Mouse (Mus musculus) brown adipose tissue, adult 24 weeks (tissue): Measurements from ENCODE around the gene Mpi. TPM values are rescaled to one million over a fixed set of nuclear protein-coding genes. Genes with fewer than 3 reads are reported as not detected.

ENCODE experiments used
- H3K27ac ChIP-seq: fragments of 200-500 bp; replicated peaks from 2 replicates; pipeline ENCODE4 v1.5.1; 2012; ENCODE audit warnings: low read depth, mild to moderate bottlenecking, low read length
- H3K4me1 ChIP-seq: fragments of 200-500 bp; 2 replicates; pipeline ENCODE4 v1.6.1; 2012; ENCODE audit warnings: low read length, mixed read lengths; ENCODE audit not compliant: control insufficient read depth, insufficient read depth, insufficient read length
- H3K4me3 ChIP-seq: fragments of 200-500 bp; 2 replicates; pipeline ENCODE4 v1.5.1; 2012; ENCODE audit warnings: low read depth, mild to moderate bottlenecking, low read length, moderate library complexity; ENCODE audit not compliant: insufficient read depth
- polyA plus RNA-seq: library from polyadenylated mRNA; stranded (reverse); fragments of >200 nt; gene quantifications from 2 replicates; pipeline ENCODE4 v1.2.4, GENCODE M21; 2012; ENCODE audit not compliant: missing spikeins, insufficient read depth, insufficient read length

Gene Mpi
- polyA plus RNA-seq, 1 experiment = 17.6 TPM

GRCm38 (mm10) chr9:57575577-57575976, 23.0 kb upstream of the Mpi start:
- H3K4me1 ChIP-seq = no peaks in the 10 kb centered on the region
- H3K4me3 ChIP-seq = no peak overlapping the region
- no peak overlapping the region for H3K27ac ChIP-seq

- H3K4me3 ChIP-seq = no peak overlapping the region
- H3K27ac ChIP-seq = no peak overlapping the region
These were observed 21.8 kb upstream of the Mpi start for GRCm38 (mm10) chr9:57574397-57574796.

GRCm38 (mm10) chr9:57568500-57568899, 15.9 kb upstream of the Mpi start:
- no peak overlapping the region for H3K4me3 ChIP-seq
- no peak overlapping the region for H3K27ac ChIP-seq
- H3K4me1 ChIP-seq = peaks cover 8% of the 10 kb centered on the region

More at GRCm38 (mm10) chr9:57574397-57574796, 21.8 kb upstream of the Mpi start:
- no peaks in the 10 kb centered on the region for H3K4me1 ChIP-seq

- Histone ChIP-seq H3K4me1 (peaks cover 16% of the 10 kb centered on the region), H3K4me3 (no peak overlapping the region), H3K27ac (no peak overlapping the region)
These were observed 14.3 kb upstream of the Mpi start for GRCm38 (mm10) chr9:57566846-57567245.

GRCm38 (mm10) chr9:57565741-57566221, 13.2 kb upstream of the Mpi start:
- H3K4me1 ChIP-seq = peaks cover 20% of the 10 kb centered on the region

GRCm38 (mm10) chr9:57564609-57565008, 12.0 kb upstream of the Mpi start:
- Histone ChIP-seq H3K27ac (no peak overlapping the region), H3K4me1 (peaks cover 20% of the 10 kb centered on the region), H3K4me3 (no peak overlapping the region)

More at GRCm38 (mm10) chr9:57565741-57566221, 13.2 kb upstream of the Mpi start:
- H3K4me3 ChIP-seq = no peak overlapping the region
- H3K27ac ChIP-seq = no peak overlapping the region

- H3K4me1 ChIP-seq = peaks cover 20% of the 10 kb centered on the region
- H3K27ac ChIP-seq = 0 out of 2 replicates have a peak overlapping the region, but pooled peaks have one; percentile 7
- no peak overlapping the region for H3K4me3 ChIP-seq
These were observed 10.4 kb upstream of the Mpi start for GRCm38 (mm10) chr9:57562896-57563372.

- H3K4me3 ChIP-seq = peak overlapping the region; percentile 96
- 0 out of 2 replicates have a peak overlapping the region, but pooled peaks have one; percentile 20 for H3K27ac ChIP-seq
- H3K4me1 ChIP-seq = peaks cover 20% of the 10 kb centered on the region
These were observed 9.1 kb upstream of the Mpi start for GRCm38 (mm10) chr9:57561711-57562099.

GRCm38 (mm10) chr9:57560861-57561710, 8.5 kb upstream of the Mpi start, which contains the start of gene Scamp2:
TSS of gene Scamp2 (plus strand) at chr9:57560943.
- H3K4me3 ChIP-seq = peak within 1 kb of the TSS; percentile 96
- H3K4me1 ChIP-seq = peaks cover 18% of the 10 kb centered on the region
- H3K27ac ChIP-seq = peak within 1 kb of the TSS; percentile 94

GRCm38 (mm10) chr9:57560263-57560662, 7.7 kb upstream of the Mpi start:
- Histone ChIP-seq H3K4me3 (peak overlapping the region; percentile 96), H3K27ac (peak overlapping the region; percentile 64), H3K4me1 (peaks cover 12% of the 10 kb centered on the region)

GRCm38 (mm10) chr9:57559568-57559967, 7.0 kb upstream of the Mpi start:
- Histone ChIP-seq H3K27ac (no peak overlapping the region), H3K4me3 (no peak overlapping the region), H3K4me1 (peaks cover 12% of the 10 kb centered on the region)

GRCm38 (mm10) chr9:57558625-57559024, 6.1 kb upstream of the Mpi start:
- H3K27ac ChIP-seq = no peak overlapping the region; the same call in 1 of the 2 replicates
- peaks cover 12% of the 10 kb centered on the region for H3K4me1 ChIP-seq
- H3K4me3 ChIP-seq = no peak overlapping the region

GRCm38 (mm10) chr9:57557215-57557614, 4.7 kb upstream of the Mpi start:
- peaks cover 7% of the 10 kb centered on the region; the same call in 1 of the 2 replicates for H3K4me1 ChIP-seq
- no peak overlapping the region for H3K4me3 ChIP-seq
- no peak overlapping the region for H3K27ac ChIP-seq

- no peak overlapping the region for H3K27ac ChIP-seq
- H3K4me1 ChIP-seq = peaks cover 5% of the 10 kb centered on the region; the same call in 1 of the 2 replicates
- no peak overlapping the region for H3K4me3 ChIP-seq
These were observed 2.2 kb upstream of the Mpi start for GRCm38 (mm10) chr9:57554753-57555152.

- H3K4me1 ChIP-seq = peaks cover 5% of the 10 kb centered on the region; the same call in 1 of the 2 replicates
- no peak overlapping the region for H3K27ac ChIP-seq
- no peak overlapping the region for H3K4me3 ChIP-seq
These were observed 556 bp upstream of the Mpi start for GRCm38 (mm10) chr9:57553119-57553518.
